Mouse (Mus musculus) hindbrain, embryonic 16.5 days (tissue): ENCODE results near the gene Gbp4. TPM values are rescaled to one million over a fixed set of nuclear protein-coding genes. Genes with fewer than 3 reads are reported as not detected.
"Not testable (repeated sequence)": the region's sequence is repeated elsewhere in the genome, so short reads cannot be mapped to it uniquely, and the experiment has no call there.

Experiments
- ATAC-seq: fragments of 200-750 bp; cut with Nextera tagmentation; 2 replicates; pipeline ENCODE4 v1.8.0; 2017; ENCODE audit warnings: moderate TSS enrichment, moderate library complexity
- H3K27ac ChIP-seq: fragments of 300-500 bp; sonication (generic); 2 replicates; pipeline ENCODE4 v1.5.1; 2014; ENCODE audit warnings: low read depth, mild to moderate bottlenecking, control low read depth, low read length, moderate library complexity
- H3K27me3 ChIP-seq: fragments of 300-500 bp; sonication (generic); replicated peaks from 2 replicates; pipeline ENCODE4 v1.6.1; 2014; ENCODE audit warnings: low read length; ENCODE audit not compliant: control insufficient read depth, insufficient read depth
- H3K36me3 ChIP-seq: fragments of 300-500 bp; sonication (generic); 2 replicates; pipeline ENCODE4 v1.6.1; 2014; ENCODE audit warnings: mild to moderate bottlenecking, low read length, moderate library complexity, mixed read lengths; ENCODE audit not compliant: control insufficient read depth, insufficient read depth
- H3K4me1 ChIP-seq: fragments of 300-500 bp; sonication (generic); 2 replicates; pipeline ENCODE4 v1.6.1; 2014; ENCODE audit warnings: low read depth, low read length; ENCODE audit not compliant: control insufficient read depth, insufficient read depth
- H3K4me2 ChIP-seq: fragments of 300-500 bp; sonication (generic); 2 replicates; pipeline ENCODE4 v1.6.1; 2014; ENCODE audit warnings: mild to moderate bottlenecking, low read length, control low read depth, moderate library complexity
- H3K4me3 ChIP-seq: fragments of 300-500 bp; sonication (generic); 2 replicates; pipeline ENCODE4 v1.5.1; 2014; ENCODE audit warnings: mild to moderate bottlenecking, low read length, control low read depth, moderate library complexity
- H3K9ac ChIP-seq: fragments of 300-500 bp; sonication (generic); 2 replicates; pipeline ENCODE4 v1.6.1; 2014; ENCODE audit warnings: low read depth, mild to moderate bottlenecking, control low read depth, low read length, moderate library complexity
- H3K9me3 ChIP-seq: fragments of 300-500 bp; sonication (generic); 2 replicates; pipeline ENCODE4 v1.6.1; 2014; ENCODE audit warnings: mild to moderate bottlenecking, low read length, moderate library complexity; ENCODE audit not compliant: control insufficient read depth
- WGBS: fragments of 180-500 bp; shearing (Covaris S2); extraction: QIAGEN DNeasy Blood & Tissue Kit; methylation state at CpG from one replicate; pipeline ENCODE4 v1.1.7; 2014; 5-methylcytosine and 5-hydroxymethylcytosine counted together
- polyA plus RNA-seq: library from polyadenylated mRNA; unstranded; fragments of >200 nt; fragmentation: Nextera tagmentation; extraction: Ambion mirVana; gene quantifications from 2 replicates; pipeline ENCODE4 v1.2.1, GENCODE M21; 2015

Gene Gbp4
- polyA plus RNA-seq, 1 experiment from 2014 or later, result 1.5 TPM

GRCm38 (mm10) chr5:105136706-105137304 is 2.6 kb downstream of the Gbp4 start:
- ATAC-seq, result not testable (repeated sequence)
- WGBS, result 62% methylated on average over 3 of the region's 3 CpGs

GRCm38 (mm10) chr5:105121731-105122130 is 17.7 kb downstream of the Gbp4 start:
- not testable (repeated sequence) for ATAC-seq, H3K27ac ChIP-seq, H3K27me3 ChIP-seq, H3K9me3 ChIP-seq, H3K36me3 ChIP-seq, H3K4me1 ChIP-seq, H3K4me2 ChIP-seq, H3K4me3 ChIP-seq, H3K9ac ChIP-seq
- WGBS, result 75% methylated on average over 6 of the region's 6 CpGs

More at GRCm38 (mm10) chr5:105136706-105137304, 2.6 kb downstream of the Gbp4 start:
- H3K27me3 ChIP-seq, H3K4me2 ChIP-seq, H3K9me3 ChIP-seq, H3K36me3 ChIP-seq, H3K4me1 ChIP-seq, H3K9ac ChIP-seq, H3K27ac ChIP-seq, H3K4me3 ChIP-seq: not testable (repeated sequence)

GRCm38 (mm10) chr5:105115740-105116139 is 23.6 kb downstream of the Gbp4 start:
- Histone ChIP-seq H3K36me3 (no peaks in the 10 kb centered on the region), H3K27ac (no peak overlapping the region), H3K9ac (no peak overlapping the region), H3K4me3 (no peak overlapping the region), H3K4me1 (no peaks in the 10 kb centered on the region), H3K27me3 (no peaks in the 10 kb centered on the region), H3K4me2 (no peak overlapping the region), H3K9me3 (no peaks in the 10 kb centered on the region)
- 82% methylated on average over 2 of the region's 2 CpGs for WGBS
- ATAC-seq, result no peak

- H3K4me3 ChIP-seq, result no peak overlapping the region
- H3K36me3 ChIP-seq, result no peaks in the 10 kb centered on the region
- H3K9ac ChIP-seq, result no peak overlapping the region
- WGBS, result 93% methylated on average over 2 of the region's 2 CpGs
- no peaks in the 10 kb centered on the region for H3K27me3 ChIP-seq
- H3K4me2 ChIP-seq, result no peak overlapping the region
- H3K9me3 ChIP-seq, result no peaks in the 10 kb centered on the region
- no peaks in the 10 kb centered on the region for H3K4me1 ChIP-seq
- no peak for ATAC-seq
- H3K27ac ChIP-seq, result no peak overlapping the region
Measured at GRCm38 (mm10) chr5:105114696-105115095, 24.7 kb downstream of the Gbp4 start.

- Histone ChIP-seq H3K9ac (no peak overlapping the region), H3K4me1 (no peaks in the 10 kb centered on the region), H3K36me3 (no peaks in the 10 kb centered on the region), H3K27me3 (no peaks in the 10 kb centered on the region), H3K27ac (no peak overlapping the region), H3K9me3 (no peaks in the 10 kb centered on the region), H3K4me2 (no peak overlapping the region), H3K4me3 (no peak overlapping the region)
- no peak for ATAC-seq
- 98% methylated on average over 5 of the region's 5 CpGs for WGBS
Measured at GRCm38 (mm10) chr5:105113656-105114055, 25.7 kb downstream of the Gbp4 start.

GRCm38 (mm10) chr5:105110271-105110852 is 29.0 kb downstream of the Gbp4 start:
- H3K9ac ChIP-seq, H3K36me3 ChIP-seq, H3K27me3 ChIP-seq, H3K4me2 ChIP-seq, H3K4me3 ChIP-seq, H3K4me1 ChIP-seq, H3K27ac ChIP-seq, H3K9me3 ChIP-seq, ATAC-seq: not testable (repeated sequence)
- 20% methylated on average over 4 of the region's 4 CpGs for WGBS

GRCm38 (mm10) chr5:105109775-105110174 is 29.6 kb downstream of the Gbp4 start:
- ATAC-seq, H3K9me3 ChIP-seq, H3K4me1 ChIP-seq, H3K4me2 ChIP-seq, H3K9ac ChIP-seq, H3K36me3 ChIP-seq, H3K27ac ChIP-seq, H3K4me3 ChIP-seq, H3K27me3 ChIP-seq: not testable (repeated sequence)
- WGBS, result 23% methylated on average over 1 of the region's 1 CpGs

- H3K4me3 ChIP-seq, H3K4me2 ChIP-seq, H3K9ac ChIP-seq, H3K27me3 ChIP-seq, ATAC-seq, H3K9me3 ChIP-seq, H3K4me1 ChIP-seq, H3K27ac ChIP-seq, H3K36me3 ChIP-seq: not testable (repeated sequence)
- 78% methylated on average over 2 of the region's 2 CpGs for WGBS
Measured at GRCm38 (mm10) chr5:105105689-105106088, 33.7 kb downstream of the Gbp4 start.

GRCm38 (mm10) chr5:105081900-105082299 is 57.5 kb downstream of the Gbp4 start:
- Histone ChIP-seq H3K27me3 (no peaks in the 10 kb centered on the region), H3K9ac (no peak overlapping the region), H3K27ac (no peak overlapping the region), H3K4me2 (no peak overlapping the region), H3K36me3 (no peaks in the 10 kb centered on the region), H3K4me1 (no peaks in the 10 kb centered on the region), H3K9me3 (peaks cover 4% of the 10 kb centered on the region; the same call in 1 of the 2 replicates), H3K4me3 (no peak overlapping the region)
- no peak for ATAC-seq
